Mouse (Mus musculus) adrenal gland, adult (tissue): Measurements from ENCODE around the gene Blnk.
A peak's percentile ranks its signal among the peaks of the same experiment; 100 is the strongest.

Source experiments
- DNase-seq, 2 experiments: peaks; one replicate each; pipeline ENCODE4 v3.0.0; 2022 to 2023; ENCODE audit warnings: low spot score in 1 of 2; ENCODE audit not compliant: inconsistent age in 2 of 2

Gene Blnk

GRCm38 (mm10) chr19:41003694-41004315, 9.5 kb upstream of the Blnk start:
- no peak for DNase-seq

- no peak for DNase-seq
Measured at GRCm38 (mm10) chr19:40999569-40999968, 5.2 kb upstream of the Blnk start.

GRCm38 (mm10) chr19:40998469-40999170, 4.3 kb upstream of the Blnk start:
- DNase-seq = peak; percentile 8 to 37

- DNase-seq = no peak
Measured at GRCm38 (mm10) chr19:40996722-40997121, 2.4 kb upstream of the Blnk start.

GRCm38 (mm10) chr19:40995449-40996401, 1.4 kb upstream of the Blnk start:
- DNase-seq = no peak

- no peak for DNase-seq
Measured at GRCm38 (mm10) chr19:40994911-40995310, 576 bp upstream of the Blnk start.

GRCm38 (mm10) chr19:40993356-40993755, 979 bp downstream of the Blnk start:
- no peak for DNase-seq

- no peak for DNase-seq
Measured at GRCm38 (mm10) chr19:40992517-40993044, 1.8 kb downstream of the Blnk start.

GRCm38 (mm10) chr19:40992096-40992495, 2.2 kb downstream of the Blnk start:
- DNase-seq = no peak

GRCm38 (mm10) chr19:40991626-40992025, 2.7 kb downstream of the Blnk start:
- DNase-seq = no peak

- no peak for DNase-seq
Measured at GRCm38 (mm10) chr19:40990781-40991343, 3.5 kb downstream of the Blnk start.

- DNase-seq = no peak
Measured at GRCm38 (mm10) chr19:40989961-40990600, 4.3 kb downstream of the Blnk start.

- DNase-seq = no peak
Measured at GRCm38 (mm10) chr19:40988856-40989255, 5.5 kb downstream of the Blnk start.

GRCm38 (mm10) chr19:40984536-40984935, 9.8 kb downstream of the Blnk start:
- DNase-seq = no peak

GRCm38 (mm10) chr19:40980671-40981070, 13.7 kb downstream of the Blnk start:
- DNase-seq = no peak

- DNase-seq = no peak
Measured at GRCm38 (mm10) chr19:40978026-40978425, 16.3 kb downstream of the Blnk start.

GRCm38 (mm10) chr19:40976946-40977917, 17.1 kb downstream of the Blnk start:
- DNase-seq = no peak

- no peak for DNase-seq
Measured at GRCm38 (mm10) chr19:40971273-40971914, 22.9 kb downstream of the Blnk start.

GRCm38 (mm10) chr19:40970775-40971174, 23.6 kb downstream of the Blnk start:
- no peak for DNase-seq
